Mouse (Mus musculus): ENCODE measurements around the gene A530016L24Rik. TPM values are rescaled to one million over a fixed set of nuclear protein-coding genes. Genes with fewer than 3 reads are reported as not detected.
A peak's percentile ranks its signal among the peaks of the same experiment; 100 is the strongest.

Gene A530016L24Rik
- polyA plus RNA-seq, 1 experiment from 2014 or later = 4.8 TPM

DNA sequence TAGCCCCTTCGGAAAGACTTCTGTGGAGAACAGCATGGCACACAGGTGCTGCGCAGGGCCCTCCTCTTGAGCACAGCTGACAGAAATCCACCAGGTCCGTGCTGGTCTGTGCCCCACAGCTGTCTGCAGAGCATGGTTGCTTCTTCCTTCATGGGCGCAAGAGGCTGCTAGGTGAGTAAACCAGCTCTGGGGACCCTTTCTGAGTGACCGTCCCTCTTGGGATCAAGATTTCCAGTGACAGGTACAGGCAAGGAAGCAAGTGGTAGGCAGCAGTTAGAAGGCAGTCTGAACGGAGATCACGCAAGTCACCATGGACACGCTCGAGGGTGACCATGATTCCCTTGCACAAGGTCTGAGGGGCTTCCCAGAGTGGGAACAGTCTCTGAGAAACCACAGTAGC, 287 bp downstream of the A530016L24Rik start:
- WGBS = 91% methylated on average over 9 of the region's 9 CpGs
- H3K9ac ChIP-seq (ENCODE audit: low read length) = 0 out of 2 replicates have a peak overlapping the region, but pooled peaks have one; percentile 24
- H3K4me2 ChIP-seq (ENCODE audit: low read depth, low read length) = no peak overlapping the region
- peaks cover 58% of the 10 kb centered on the region for H3K4me1 ChIP-seq (ENCODE audit: control insufficient read depth, insufficient read depth, low read length)
- no peak for ATAC-seq (replicated peaks; ENCODE audit: extremely low read depth, insufficient read depth, low FRiP score)
- no peaks in the 10 kb centered on the region for H3K9me3 ChIP-seq (replicated peaks; ENCODE audit: control insufficient read depth, low read length)
- H3K4me3 ChIP-seq (ENCODE audit: low read length) = no peak overlapping the region
- H3K27me3 ChIP-seq (ENCODE audit: control insufficient read depth, insufficient read depth, low read length) = no peaks in the 10 kb centered on the region
- no peaks in the 10 kb centered on the region for H3K36me3 ChIP-seq (ENCODE audit: control insufficient read depth, insufficient read depth)
- peak overlapping the region; percentile 93 for H3K27ac ChIP-seq (ENCODE audit: low read length)

DNA sequence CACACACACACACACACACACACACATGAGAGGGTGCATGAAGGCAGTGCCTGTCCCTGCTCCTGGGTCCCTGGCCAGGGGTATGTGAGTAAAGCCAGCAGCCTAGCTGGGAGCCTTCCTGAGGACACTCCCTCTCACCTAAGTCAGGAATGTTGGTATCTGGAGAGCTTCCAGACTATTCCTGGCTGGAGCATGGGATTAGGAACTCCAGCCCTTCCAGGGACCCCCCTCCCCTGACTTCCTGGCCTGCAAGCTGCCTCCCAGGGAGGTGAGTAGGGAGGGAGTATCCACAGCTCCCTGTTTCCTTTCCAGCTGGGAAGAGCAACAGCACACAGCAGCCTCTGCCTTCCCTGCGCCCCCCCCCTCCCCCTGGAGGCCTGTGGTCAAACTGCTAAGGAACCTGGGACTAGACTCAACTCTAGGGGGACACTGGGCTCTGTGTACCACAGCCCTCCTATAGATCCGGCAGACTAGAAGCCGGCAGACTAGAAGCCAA, 1.2 kb downstream of the A530016L24Rik start:
- H3K36me3 ChIP-seq (ENCODE audit: control insufficient read depth, insufficient read depth) = no peaks in the 10 kb centered on the region
- peaks cover 54% of the 10 kb centered on the region for H3K4me1 ChIP-seq (ENCODE audit: control insufficient read depth, insufficient read depth, low read length)
- WGBS = 11% methylated on average over 3 of the region's 3 CpGs
- H3K4me3 ChIP-seq (ENCODE audit: low read length) = peak overlapping the region; percentile 29
- peak overlapping the region; percentile 59 for H3K9ac ChIP-seq (ENCODE audit: low read length)
- H3K27me3 ChIP-seq (ENCODE audit: control insufficient read depth, insufficient read depth, low read length) = no peaks in the 10 kb centered on the region
- H3K27ac ChIP-seq (ENCODE audit: low read length) = peak overlapping the region; percentile 93
- H3K4me2 ChIP-seq (ENCODE audit: low read depth, low read length) = peak overlapping the region; percentile 56
- ATAC-seq (replicated peaks; ENCODE audit: extremely low read depth, insufficient read depth, low FRiP score) = peak; percentile 79
- no peaks in the 10 kb centered on the region for H3K9me3 ChIP-seq (replicated peaks; ENCODE audit: control insufficient read depth, low read length)

DNA sequence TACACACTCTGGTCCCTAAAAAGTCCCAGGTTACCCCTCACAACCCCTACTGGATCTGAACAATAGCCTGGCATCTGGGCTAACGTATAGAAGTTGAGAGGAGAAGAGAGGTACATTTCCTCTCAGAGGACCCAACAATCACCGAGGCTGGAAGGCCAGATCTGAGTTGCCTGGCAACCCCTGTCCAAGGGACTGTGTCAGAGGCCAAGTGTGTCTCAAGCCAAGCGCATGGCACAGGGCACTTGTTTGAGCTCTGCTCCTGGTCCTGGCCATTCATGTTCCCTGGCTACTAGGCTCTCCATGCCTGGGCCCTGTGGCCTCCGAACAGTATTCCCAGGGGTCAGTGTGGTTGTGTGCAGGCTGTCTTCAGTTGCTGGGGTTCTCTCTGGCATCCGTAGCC, 6.9 kb downstream of the A530016L24Rik start:
- WGBS = 73% methylated on average over 5 of the region's 5 CpGs
- ATAC-seq (replicated peaks; ENCODE audit: extremely low read depth, insufficient read depth, low FRiP score) = no peak

DNA sequence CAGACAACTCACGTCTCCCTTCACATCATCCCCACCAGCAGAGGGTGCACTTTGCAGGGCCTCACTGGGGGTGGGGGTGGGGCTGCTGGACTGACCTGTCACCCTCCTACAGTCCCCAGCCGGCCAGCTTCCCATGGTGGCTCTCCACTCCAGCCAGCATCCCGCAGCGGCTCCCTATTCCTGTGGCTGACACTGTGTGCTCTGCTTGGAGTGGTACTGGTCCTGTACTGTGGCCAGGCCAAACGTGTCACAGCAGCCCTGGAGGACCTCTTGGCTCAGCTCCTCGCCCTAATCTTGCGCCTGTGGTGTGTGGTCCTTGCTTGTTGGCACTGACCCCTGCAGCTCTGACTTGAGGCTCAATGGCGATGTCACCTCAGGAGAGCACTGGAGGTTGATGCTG, 8.5 kb downstream of the A530016L24Rik start:
- 68% methylated on average over 8 of the region's 8 CpGs for WGBS
- H3K4me2 ChIP-seq (ENCODE audit: low read depth, low read length) = no peak overlapping the region
- H3K27ac ChIP-seq (ENCODE audit: low read length) = no peak overlapping the region
- H3K27me3 ChIP-seq (ENCODE audit: control insufficient read depth, insufficient read depth, low read length) = no peaks in the 10 kb centered on the region
- peaks cover 6% of the 10 kb centered on the region for H3K4me1 ChIP-seq (ENCODE audit: control insufficient read depth, insufficient read depth, low read length)
- no peaks in the 10 kb centered on the region for H3K9me3 ChIP-seq (replicated peaks; ENCODE audit: control insufficient read depth, low read length)
- no peak overlapping the region for H3K9ac ChIP-seq (ENCODE audit: low read length)
- no peak for ATAC-seq (replicated peaks; ENCODE audit: extremely low read depth, insufficient read depth, low FRiP score)
- H3K4me3 ChIP-seq (ENCODE audit: low read length) = no peak overlapping the region
- no peaks in the 10 kb centered on the region for H3K36me3 ChIP-seq (ENCODE audit: control insufficient read depth, insufficient read depth)

More for the DNA sequence above, 6.9 kb downstream of the A530016L24Rik start:
- Histone ChIP-seq H3K4me3 (ENCODE audit: low read length) (no peak overlapping the region), H3K9me3 (replicated peaks; ENCODE audit: control insufficient read depth, low read length) (no peaks in the 10 kb centered on the region), H3K4me2 (ENCODE audit: low read depth, low read length) (no peak overlapping the region), H3K27ac (ENCODE audit: low read length) (no peak overlapping the region), H3K9ac (ENCODE audit: low read length) (no peak overlapping the region), H3K36me3 (ENCODE audit: control insufficient read depth, insufficient read depth) (no peaks in the 10 kb centered on the region), H3K4me1 (ENCODE audit: control insufficient read depth, insufficient read depth, low read length) (peaks cover 15% of the 10 kb centered on the region), H3K27me3 (ENCODE audit: control insufficient read depth, insufficient read depth, low read length) (no peaks in the 10 kb centered on the region)

DNA sequence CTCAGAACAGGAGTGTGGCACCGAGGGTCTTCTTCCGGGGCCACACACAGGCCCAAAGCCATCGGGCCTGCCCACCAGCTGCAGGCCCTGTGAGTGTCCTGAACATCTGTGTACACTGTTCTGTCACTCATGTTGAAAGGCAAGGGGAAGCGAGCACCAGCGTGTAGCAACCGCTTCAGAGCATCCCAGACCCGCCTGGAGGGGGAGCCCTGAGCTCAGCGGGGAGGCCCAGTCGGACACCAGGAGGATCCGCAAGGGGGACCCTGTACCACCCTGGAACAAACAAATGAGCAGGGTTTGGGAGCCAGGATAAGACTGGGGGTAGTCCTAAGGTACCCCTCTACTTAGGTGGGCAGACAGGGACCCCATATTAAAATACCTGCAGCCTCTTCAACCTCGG, 9.4 kb downstream of the A530016L24Rik start:
- WGBS = 47% methylated on average over 11 of the region's 11 CpGs
- H3K27me3 ChIP-seq (ENCODE audit: control insufficient read depth, insufficient read depth, low read length) = no peaks in the 10 kb centered on the region
- no peak overlapping the region for H3K27ac ChIP-seq (ENCODE audit: low read length)
- no peak for ATAC-seq (replicated peaks; ENCODE audit: extremely low read depth, insufficient read depth, low FRiP score)
- peaks cover 11% of the 10 kb centered on the region for H3K4me1 ChIP-seq (ENCODE audit: control insufficient read depth, insufficient read depth, low read length)
- H3K9ac ChIP-seq (ENCODE audit: low read length) = no peak overlapping the region
- no peak overlapping the region for H3K4me2 ChIP-seq (ENCODE audit: low read depth, low read length)
- no peaks in the 10 kb centered on the region for H3K36me3 ChIP-seq (ENCODE audit: control insufficient read depth, insufficient read depth)
- H3K4me3 ChIP-seq (ENCODE audit: low read length) = no peak overlapping the region
- H3K9me3 ChIP-seq (replicated peaks; ENCODE audit: control insufficient read depth, low read length) = no peaks in the 10 kb centered on the region

DNA sequence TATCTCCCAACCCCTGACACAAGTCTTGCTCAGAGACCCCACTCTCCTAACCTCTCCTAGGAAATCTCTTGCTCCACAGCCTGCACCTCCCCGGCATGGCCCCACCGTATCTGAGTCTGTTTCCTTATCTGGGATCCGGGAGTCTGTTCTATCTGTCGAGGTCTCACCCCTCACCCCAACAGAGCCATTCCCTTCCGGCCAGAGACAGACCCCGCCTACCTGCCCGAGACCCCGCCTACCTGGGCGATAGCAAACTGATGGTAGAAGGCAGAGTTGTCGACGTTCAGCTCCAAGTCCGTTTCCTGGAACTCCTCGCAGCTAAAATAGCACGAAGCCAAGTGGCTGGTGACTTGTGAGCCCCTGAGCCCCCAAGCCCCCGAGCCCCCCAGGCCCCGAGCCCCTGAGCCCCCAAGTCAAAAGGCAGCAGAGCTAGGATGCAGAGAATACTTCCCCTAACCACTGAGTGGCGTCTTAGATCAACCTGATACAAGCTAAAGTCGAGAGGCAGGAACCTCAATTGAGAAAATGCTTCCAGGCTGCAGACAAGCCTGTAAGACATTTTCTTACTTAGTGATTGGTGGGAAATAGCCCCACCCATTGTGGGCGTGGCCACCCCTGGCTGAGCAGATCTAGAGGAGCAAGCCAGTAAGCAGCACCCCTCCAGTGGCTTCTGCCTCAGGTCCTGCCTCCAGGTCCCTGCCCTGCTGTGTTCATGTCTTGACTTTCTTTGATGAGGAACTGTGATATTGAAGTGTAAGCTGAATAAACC, 13.9 kb downstream of the A530016L24Rik start:
- H3K36me3 ChIP-seq (ENCODE audit: control insufficient read depth, insufficient read depth) = no peaks in the 10 kb centered on the region
- WGBS = 7% methylated on average over 19 of the region's 19 CpGs
- H3K9me3 ChIP-seq (replicated peaks; ENCODE audit: control insufficient read depth, low read length) = no peaks in the 10 kb centered on the region
- no peak overlapping the region for H3K9ac ChIP-seq (ENCODE audit: low read length)
- peak overlapping the region; percentile 15; the same call in 1 of the 2 replicates for H3K4me2 ChIP-seq (ENCODE audit: low read depth, low read length)
- no peak overlapping the region for H3K4me3 ChIP-seq (ENCODE audit: low read length)
- peaks cover 11% of the 10 kb centered on the region for H3K4me1 ChIP-seq (ENCODE audit: control insufficient read depth, insufficient read depth, low read length)
- ATAC-seq (replicated peaks; ENCODE audit: extremely low read depth, insufficient read depth, low FRiP score) = no peak
- no peaks in the 10 kb centered on the region for H3K27me3 ChIP-seq (ENCODE audit: control insufficient read depth, insufficient read depth, low read length)
- no peak overlapping the region for H3K27ac ChIP-seq (ENCODE audit: low read length)

DNA sequence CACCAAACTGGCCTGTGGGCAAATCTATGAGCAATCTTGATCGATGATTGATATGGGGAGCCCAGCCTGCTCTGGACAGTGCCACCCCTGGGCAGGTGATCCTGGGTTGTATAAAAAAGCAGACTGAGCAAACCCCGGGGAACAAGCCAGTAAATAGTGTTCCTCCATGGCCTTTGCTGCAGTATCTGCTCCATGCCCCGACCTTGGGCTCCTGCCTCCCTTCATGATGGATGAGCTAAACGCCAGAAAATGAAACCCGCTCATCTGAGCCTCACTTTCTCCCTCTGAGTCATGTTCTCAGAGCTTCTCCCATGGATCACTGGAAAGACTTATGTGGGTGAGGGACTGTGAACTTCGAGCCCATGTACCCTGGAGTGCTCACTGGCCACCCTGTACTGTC, 17.0 kb downstream of the A530016L24Rik start:
- 74% methylated on average over 6 of the region's 6 CpGs for WGBS
- Histone ChIP-seq H3K27ac (ENCODE audit: low read length) (no peak overlapping the region), H3K27me3 (ENCODE audit: control insufficient read depth, insufficient read depth, low read length) (peaks cover 24% of the 10 kb centered on the region), H3K4me1 (ENCODE audit: control insufficient read depth, insufficient read depth, low read length) (peaks cover 15% of the 10 kb centered on the region), H3K36me3 (ENCODE audit: control insufficient read depth, insufficient read depth) (no peaks in the 10 kb centered on the region), H3K9me3 (replicated peaks; ENCODE audit: control insufficient read depth, low read length) (no peaks in the 10 kb centered on the region), H3K9ac (ENCODE audit: low read length) (no peak overlapping the region), H3K4me3 (ENCODE audit: low read length) (no peak overlapping the region), H3K4me2 (ENCODE audit: low read depth, low read length) (no peak overlapping the region)
- no peak for ATAC-seq (replicated peaks; ENCODE audit: extremely low read depth, insufficient read depth, low FRiP score)

DNA sequence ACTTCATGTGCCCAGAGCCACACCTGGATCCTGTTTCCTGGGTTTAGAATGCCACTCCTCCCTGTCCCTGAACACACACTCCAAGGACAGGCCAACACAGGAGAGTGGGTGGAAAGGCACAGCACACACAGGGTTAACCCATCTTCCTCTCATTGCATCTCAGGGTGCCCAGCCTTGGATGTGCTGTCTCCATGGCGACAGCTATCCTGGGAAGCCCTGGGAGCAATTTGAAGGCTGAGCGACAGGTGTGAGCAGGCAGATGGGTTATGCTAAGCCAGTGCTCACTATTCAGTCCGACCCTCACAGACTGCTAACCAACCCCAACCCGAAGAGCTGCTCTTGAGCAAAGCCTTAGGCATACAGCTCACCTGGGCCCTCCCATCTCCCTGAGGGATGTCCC, 18.0 kb downstream of the A530016L24Rik start:
- H3K4me3 ChIP-seq (ENCODE audit: low read length) = no peak overlapping the region
- WGBS = 41% methylated on average over 4 of the region's 4 CpGs
- ATAC-seq (replicated peaks; ENCODE audit: extremely low read depth, insufficient read depth, low FRiP score) = no peak
- peaks cover 9% of the 10 kb centered on the region for H3K4me1 ChIP-seq (ENCODE audit: control insufficient read depth, insufficient read depth, low read length)
- no peaks in the 10 kb centered on the region for H3K9me3 ChIP-seq (replicated peaks; ENCODE audit: control insufficient read depth, low read length)
- no peak overlapping the region for H3K27ac ChIP-seq (ENCODE audit: low read length)
- H3K36me3 ChIP-seq (ENCODE audit: control insufficient read depth, insufficient read depth) = no peaks in the 10 kb centered on the region
- H3K4me2 ChIP-seq (ENCODE audit: low read depth, low read length) = no peak overlapping the region
- H3K9ac ChIP-seq (ENCODE audit: low read length) = no peak overlapping the region
- H3K27me3 ChIP-seq (ENCODE audit: control insufficient read depth, insufficient read depth, low read length) = peaks cover 31% of the 10 kb centered on the region

DNA sequence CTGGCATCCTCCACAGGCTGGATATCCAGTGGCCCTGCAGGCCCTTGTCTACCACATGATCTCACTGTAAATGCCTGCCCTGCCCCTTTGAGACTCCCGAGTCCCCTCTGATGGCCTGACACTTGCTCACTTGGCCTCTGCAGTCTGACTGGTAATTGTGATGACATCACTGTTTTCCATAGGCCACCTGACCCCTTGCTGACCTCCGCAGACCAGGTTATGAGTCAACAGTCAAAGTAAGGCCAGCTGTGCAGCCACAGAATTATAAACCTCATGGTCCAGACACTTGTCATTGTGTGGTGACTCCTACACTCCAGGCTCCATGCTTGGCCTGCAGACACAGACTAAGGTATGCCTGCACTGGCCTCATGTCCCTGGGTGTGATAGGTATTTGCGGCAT, 18.7 kb downstream of the A530016L24Rik start:
- H3K9me3 ChIP-seq (replicated peaks; ENCODE audit: control insufficient read depth, low read length) = no peaks in the 10 kb centered on the region
- no peaks in the 10 kb centered on the region for H3K36me3 ChIP-seq (ENCODE audit: control insufficient read depth, insufficient read depth)
- no peak overlapping the region for H3K27ac ChIP-seq (ENCODE audit: low read length)
- no peak for ATAC-seq (replicated peaks; ENCODE audit: extremely low read depth, insufficient read depth, low FRiP score)
- H3K4me3 ChIP-seq (ENCODE audit: low read length) = no peak overlapping the region
- 58% methylated on average over 3 of the region's 3 CpGs for WGBS
- H3K9ac ChIP-seq (ENCODE audit: low read length) = no peak overlapping the region
- peaks cover 34% of the 10 kb centered on the region for H3K27me3 ChIP-seq (ENCODE audit: control insufficient read depth, insufficient read depth, low read length)
- peaks cover 7% of the 10 kb centered on the region for H3K4me1 ChIP-seq (ENCODE audit: control insufficient read depth, insufficient read depth, low read length)
- H3K4me2 ChIP-seq (ENCODE audit: low read depth, low read length) = no peak overlapping the region

All from heart, embryonic 16.5 days (tissue).